Comparison of ENCODE assay signal across 9 mouse cellular contexts in genomic region chr5:67756138-67756537, GRCm38 (mm10).
A peak's percentile ranks its signal among the peaks of the same experiment; 100 is the strongest.
DNase-seq lines count a peak whose midpoint lies in the region; ATAC-seq and TF ChIP-seq lines count a peak whose summit lies in the region.
"Had no signal": no experiment of that assay in that cellular context is flagged by ENCODE, and none has a peak within 500 bp of the region (broad histone marks: within the 10 kb centered on the region; RNA-seq: fewer than 3 reads in every experiment).

No protein-coding gene starts in this region.

- peak; percentile 27 for DNase-seq in heart, postnatal 0 days (ENCODE audit: low spot score)
- DNase-seq in urinary bladder, postnatal 14 days (ENCODE audit: low spot score), result peak; percentile 16
- no peak for DNase-seq in urinary bladder, postnatal 10 days (ENCODE audit: low spot score)
- DNase-seq in c-Kit-positive CD71-positive TER-119-positive erythroid progenitor cells, embryonic 14.5 days (ENCODE audit: low spot score), result peak; percentile 39
- DNase-seq in heart, postnatal 14 days, result peak; percentile 44 to 51
- DNase-seq in lung, postnatal 36 days, result peak; percentile 58
- no peak for DNase-seq in right cerebral cortex, postnatal 14 days

- no peak overlapping the region for H3K4me3 ChIP-seq in heart, postnatal 0 days (ENCODE audit: low read depth, low read length)
- H3K4me3 ChIP-seq in heart, embryonic 11.5 days (ENCODE audit: low read depth, low read length), result no peak overlapping the region
- H3K4me3 ChIP-seq: limb, embryonic 12.5 days had no signal

- no peak overlapping the region for H3K4me2 ChIP-seq in heart, postnatal 0 days (ENCODE audit: low read depth, low read length)
- H3K4me2 ChIP-seq in heart, embryonic 11.5 days, result no peak overlapping the region
- H3K4me2 ChIP-seq: limb, embryonic 12.5 days had no signal

- no peak overlapping the region for H3K27ac ChIP-seq in heart, postnatal 0 days (ENCODE audit: low read depth)
- H3K27ac ChIP-seq in heart, embryonic 11.5 days (ENCODE audit: low read depth, low read length), result no peak overlapping the region
- H3K27ac ChIP-seq: limb, embryonic 12.5 days had no signal

- no peak overlapping the region for H3K9ac ChIP-seq in heart, postnatal 0 days (replicated peaks; ENCODE audit: low read depth, low read length)
- H3K9ac ChIP-seq in heart, embryonic 11.5 days (ENCODE audit: low read depth, low read length), result no peak overlapping the region
- H3K9ac ChIP-seq: limb, embryonic 12.5 days had no signal

- H3K9me3 ChIP-seq in heart, postnatal 0 days (replicated peaks; ENCODE audit: control insufficient read depth, low read length), result no peaks in the 10 kb centered on the region
- H3K9me3 ChIP-seq in heart, embryonic 11.5 days (replicated peaks; ENCODE audit: control insufficient read depth, low read length), result no peaks in the 10 kb centered on the region
- H3K9me3 ChIP-seq: limb, embryonic 12.5 days had no signal

- intact Hi-C loops in heart, postnatal 14 days (cut with DNase I), result loop anchor here (1.0 to 10.0 kb wide), 4 partner anchors 91 to 359 kb away; partner anchors contain the start of genes Atp8a1, Gm21905 and Gm5108

- no peaks in the 10 kb centered on the region for H3K4me1 ChIP-seq in heart, postnatal 0 days (ENCODE audit: control insufficient read depth, insufficient read depth)
- 0 out of 2 replicates have a peak, but pooled peaks cover 2% of the 10 kb centered on the region for H3K4me1 ChIP-seq in heart, embryonic 11.5 days (ENCODE audit: control insufficient read depth, insufficient read depth, low read length)
- H3K4me1 ChIP-seq: limb, embryonic 12.5 days had no signal

- H3K36me3 ChIP-seq in heart, postnatal 0 days (replicated peaks; ENCODE audit: control insufficient read depth, insufficient read depth, low read length), result no peaks in the 10 kb centered on the region
- H3K36me3 ChIP-seq in heart, embryonic 11.5 days (ENCODE audit: control insufficient read depth, insufficient read depth, low read length), result no peaks in the 10 kb centered on the region
- H3K36me3 ChIP-seq: limb, embryonic 12.5 days had no signal

- no peak for ATAC-seq in heart, postnatal 0 days (ENCODE audit: insufficient read depth, low read depth)
- no peak for ATAC-seq in heart, embryonic 11.5 days (replicated peaks; ENCODE audit: insufficient number of reproducible peaks, low FRiP score, low TSS enrichment)

- WGBS in heart, postnatal 0 days, result 16% methylated on average over 6 of the region's 6 CpGs
- 21% methylated on average over 6 of the region's 6 CpGs for WGBS in heart, embryonic 11.5 days (ENCODE audit: insufficient replicate concordance)

- no peaks in the 10 kb centered on the region for H3K27me3 ChIP-seq in heart, postnatal 0 days (ENCODE audit: control insufficient read depth, insufficient read depth, low read length)
- H3K27me3 ChIP-seq in heart, embryonic 11.5 days (ENCODE audit: control insufficient read depth, insufficient read depth, low read length), result no peaks in the 10 kb centered on the region

- TF ChIP-seq CTCF in heart, postnatal 0 days (IDR thresholded peaks at IDR 0.05; ENCODE audit: low read depth), result peak; percentile 73

- no peak for TF ChIP-seq EP300 in heart, postnatal 0 days (IDR thresholded peaks at IDR 0.05; ENCODE audit: low read depth)

Comparison
In these comparisons a context has a peak if more than half of its experiments do, and no peak if none do; other contexts are left out.
1. DNase-seq: peak in heart, postnatal 0 days (single experiment), urinary bladder, postnatal 14 days (single experiment), c-Kit-positive CD71-positive TER-119-positive erythroid progenitor cells, embryonic 14.5 days (single experiment), heart, postnatal 14 days (2 of 2) and lung, postnatal 36 days (single experiment); none in urinary bladder, postnatal 10 days (single experiment) and right cerebral cortex, postnatal 14 days (single experiment).